Mouse (Mus musculus) embryonic fibroblast, embryonic 13.5 days (primary cell): ENCODE measurements around the gene Zfp217. TPM values are rescaled to one million over a fixed set of nuclear protein-coding genes. Genes with fewer than 3 reads are reported as not detected.

Experiments used
- H3K27ac ChIP-seq: 2 replicates; pipeline ENCODE4 v1.5.1; 2012; ENCODE audit warnings: low read length, control low read depth, inconsistent platforms; ENCODE audit not compliant: insufficient read depth
- H3K4me1 ChIP-seq: 2 replicates; pipeline ENCODE4 v1.6.1; 2011; ENCODE audit warnings: low read length; ENCODE audit not compliant: control insufficient read depth, insufficient read depth
- H3K4me3 ChIP-seq: 2 replicates; pipeline ENCODE4 v1.5.1; 2011; ENCODE audit warnings: mild to moderate bottlenecking, control low read depth, low read length; ENCODE audit not compliant: insufficient read depth
- CTCF ChIP-seq: IDR thresholded peaks from 2 replicates; pipeline ENCODE4 v1.5.1; 2011; ENCODE audit warnings: mild to moderate bottlenecking, control low read depth, low read length, moderate library complexity, borderline replicate concordance; ENCODE audit not compliant: insufficient read depth
- POLR2A ChIP-seq: IDR thresholded peaks from 2 replicates; pipeline ENCODE4 v1.6.1; 2011; ENCODE audit warnings: low read depth, mild to moderate bottlenecking, control low read depth, low read length, moderate library complexity
- polyA plus RNA-seq: library from polyadenylated mRNA; stranded (reverse); fragments of >200 nt; gene quantifications from 2 replicates; pipeline ENCODE4 v1.2.4, GENCODE M21; 2011; ENCODE audit warnings: low read depth; ENCODE audit not compliant: missing spikeins, insufficient read length

The Zfp217 gene
- polyA plus RNA-seq: 13.0 and 13.2 TPM in 2 replicates

DNA sequence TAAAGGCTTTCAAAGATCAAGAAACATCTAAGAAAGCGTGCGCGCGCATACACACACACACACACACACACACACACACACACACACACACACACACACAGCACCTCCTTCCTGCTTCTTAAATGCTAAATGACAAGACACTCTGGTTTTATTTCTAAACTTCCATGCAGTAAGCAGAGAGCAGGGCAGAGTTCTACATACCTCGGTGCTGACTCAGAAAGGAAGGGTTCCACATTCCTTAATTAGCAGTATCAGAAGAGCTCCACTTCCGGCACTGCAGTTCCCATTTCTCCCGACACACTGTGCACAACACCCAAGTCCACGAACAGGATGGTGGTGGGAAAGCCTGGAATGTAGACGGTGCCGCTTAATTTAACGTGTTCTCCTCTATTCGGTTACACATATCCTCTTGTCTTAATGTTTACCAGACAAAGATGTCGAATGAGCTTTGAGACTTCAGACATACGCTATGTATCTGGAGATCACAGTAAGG lies at the start of gene Zfp217:
Gene Zfp217, minus strand, starts transcription at position 443 of the 493 bp plus-strand sequence.
- no peak for TF ChIP-seq CTCF
- TF ChIP-seq POLR2A: peak; percentile 34; the same call in 1 of the 2 replicates
- H3K27ac ChIP-seq: peak within 1 kb of the TSS; percentile 67
- H3K4me3 ChIP-seq: no peak within 1 kb of the TSS
- no peaks in the 10 kb centered on the region for H3K4me1 ChIP-seq

DNA sequence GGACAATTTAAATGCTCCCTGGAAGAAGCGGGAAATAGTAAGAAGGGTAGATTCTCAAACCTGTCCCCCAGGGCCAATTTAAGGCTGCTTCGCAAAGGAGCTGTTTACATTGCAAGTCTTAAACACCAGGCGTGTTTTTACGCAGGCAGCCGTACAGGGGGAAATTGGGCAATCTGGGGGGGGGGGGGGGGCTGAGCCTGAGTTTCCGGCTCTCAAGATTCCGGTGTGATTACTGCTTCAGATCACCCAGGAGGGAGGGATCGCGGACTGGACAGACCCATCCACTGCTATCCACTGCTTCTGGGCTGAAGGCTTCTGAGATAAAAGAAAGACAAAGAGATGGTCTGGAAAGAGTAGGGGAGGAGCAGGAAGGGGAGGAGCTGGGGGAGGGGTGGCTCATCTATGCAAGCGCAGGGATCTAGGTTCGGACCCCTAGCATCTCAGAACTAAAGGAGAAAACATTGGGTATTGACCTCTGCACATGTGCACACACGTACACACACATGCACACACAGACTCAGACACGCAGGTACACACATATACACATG lies 47.7 kb upstream of the Zfp217 start:
- Histone ChIP-seq H3K27ac (no peak overlapping the region), H3K4me3 (no peak overlapping the region), H3K4me1 (no peaks in the 10 kb centered on the region; the same call in 1 of the 2 replicates)
- TF ChIP-seq CTCF (no peak), POLR2A (no peak)

DNA sequence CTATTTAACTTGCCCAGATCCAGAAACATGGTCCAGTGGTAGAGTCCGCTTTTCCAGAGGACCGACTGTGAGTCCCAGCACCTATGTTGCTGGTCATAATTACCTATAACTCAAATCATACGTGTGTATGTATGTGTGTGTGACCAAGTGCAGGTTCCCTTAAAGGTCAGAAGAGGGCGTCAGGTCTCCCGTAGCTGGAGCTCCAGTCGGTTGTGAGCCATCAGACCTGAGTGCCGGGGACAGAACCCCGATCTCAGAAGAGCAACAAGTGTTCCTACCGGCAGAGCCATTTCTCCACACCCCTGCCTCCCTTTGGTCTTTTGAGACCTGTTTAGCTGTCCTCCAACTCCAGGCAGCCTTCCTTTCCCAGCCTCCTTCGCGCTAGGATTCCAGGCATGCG lies 46.9 kb upstream of the Zfp217 start:
- H3K4me1 ChIP-seq: no peaks in the 10 kb centered on the region; the same call in 1 of the 2 replicates
- H3K27ac ChIP-seq: no peak overlapping the region
- H3K4me3 ChIP-seq: no peak overlapping the region
- TF ChIP-seq POLR2A (no peak), CTCF (no peak)

DNA sequence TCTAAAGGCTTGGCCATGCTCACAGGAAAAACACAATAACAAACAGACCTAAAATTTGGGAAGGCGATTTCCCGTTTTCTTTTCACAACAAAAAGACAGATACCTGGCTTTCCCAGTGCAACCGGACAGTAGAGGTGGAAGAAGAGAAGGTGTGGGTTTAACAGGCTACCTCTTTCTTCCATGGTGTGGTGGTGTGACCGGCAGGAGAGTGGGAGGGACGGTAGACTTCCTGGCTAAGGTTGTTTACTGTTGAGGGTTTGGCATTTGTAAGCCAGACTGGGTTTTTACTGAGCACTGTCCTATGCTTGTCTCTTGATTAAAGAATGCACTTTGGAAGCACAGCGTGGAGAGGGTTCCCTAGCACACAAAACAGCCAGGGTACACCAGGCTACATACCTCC lies 45.9 kb upstream of the Zfp217 start:
- Histone ChIP-seq H3K4me1 (no peaks in the 10 kb centered on the region; the same call in 1 of the 2 replicates), H3K27ac (no peak overlapping the region), H3K4me3 (no peak overlapping the region)
- TF ChIP-seq CTCF (no peak), POLR2A (no peak)

DNA sequence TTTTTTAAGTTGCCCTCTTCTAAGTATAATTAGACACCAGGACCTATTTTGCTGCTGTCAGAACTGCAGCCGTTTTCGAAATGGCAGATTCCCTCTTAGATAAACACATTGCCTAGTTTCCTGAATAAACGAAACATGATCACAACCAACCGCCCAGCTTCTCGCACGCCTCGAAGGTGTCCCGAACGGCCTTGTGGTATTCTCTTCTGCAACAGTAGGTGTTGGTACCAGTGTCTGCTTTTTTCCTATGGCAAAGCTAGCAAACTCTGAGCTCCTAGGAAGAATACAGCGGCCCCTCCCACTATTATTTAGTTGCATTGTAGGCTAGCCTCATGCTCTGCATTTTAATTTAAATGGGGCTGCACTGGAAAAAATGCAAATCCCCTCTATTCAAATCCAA lies 45.3 kb upstream of the Zfp217 start:
- no peak overlapping the region for H3K27ac ChIP-seq

DNA sequence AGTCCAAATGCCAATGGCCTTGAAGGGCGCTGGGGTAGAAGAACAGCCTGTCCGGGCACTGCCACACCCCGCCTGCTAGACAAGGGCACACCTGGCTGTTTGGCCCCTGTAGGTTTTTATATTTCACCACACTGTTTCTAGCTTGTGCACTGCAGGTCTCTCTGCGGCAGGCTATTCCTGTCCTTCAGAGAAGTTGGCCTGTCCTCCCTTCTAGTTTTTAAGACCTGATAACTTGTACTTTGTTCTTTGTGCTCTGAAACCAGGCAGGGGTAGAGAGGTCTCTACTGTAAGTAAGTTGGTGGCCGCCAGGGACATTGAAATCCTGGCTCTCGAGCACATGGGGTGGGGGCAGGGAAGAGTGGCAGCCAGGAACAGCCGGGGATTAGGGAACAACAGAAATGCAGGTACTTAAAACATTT lies 44.8 kb upstream of the Zfp217 start:
- Histone ChIP-seq H3K4me1 (no peaks in the 10 kb centered on the region; the same call in 1 of the 2 replicates), H3K27ac (no peak overlapping the region), H3K4me3 (no peak overlapping the region)
- TF ChIP-seq CTCF: no peak
- TF ChIP-seq POLR2A: no peak

More for the DNA sequence above, 45.3 kb upstream of the Zfp217 start:
- Histone ChIP-seq H3K4me1 (no peaks in the 10 kb centered on the region; the same call in 1 of the 2 replicates), H3K4me3 (no peak overlapping the region)
- no peak for TF ChIP-seq POLR2A
- no peak for TF ChIP-seq CTCF

DNA sequence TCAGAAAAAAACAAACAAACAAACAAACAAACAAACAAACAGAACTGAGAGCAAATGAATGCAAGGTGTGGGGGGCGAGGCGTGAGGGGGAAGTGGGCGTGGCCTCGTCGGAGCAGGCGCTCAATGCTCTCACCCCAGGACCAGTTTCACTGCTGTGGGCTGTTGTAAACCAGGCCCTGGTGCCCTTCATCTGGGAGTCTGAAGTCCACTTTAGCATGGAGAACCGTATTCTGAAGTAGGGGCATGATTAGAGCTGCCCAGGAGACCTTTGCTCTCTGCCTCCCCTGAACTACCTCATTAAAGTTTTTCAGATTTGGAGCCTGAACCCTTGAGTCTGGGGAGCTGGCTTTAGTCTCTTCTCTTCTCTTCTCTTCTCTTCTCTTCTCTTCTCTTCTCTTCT lies 40.8 kb upstream of the Zfp217 start:
- no peak overlapping the region for H3K4me3 ChIP-seq
- TF ChIP-seq POLR2A: no peak
- TF ChIP-seq CTCF: no peak
- H3K4me1 ChIP-seq: no peaks in the 10 kb centered on the region; the same call in 1 of the 2 replicates
- no peak overlapping the region for H3K27ac ChIP-seq

DNA sequence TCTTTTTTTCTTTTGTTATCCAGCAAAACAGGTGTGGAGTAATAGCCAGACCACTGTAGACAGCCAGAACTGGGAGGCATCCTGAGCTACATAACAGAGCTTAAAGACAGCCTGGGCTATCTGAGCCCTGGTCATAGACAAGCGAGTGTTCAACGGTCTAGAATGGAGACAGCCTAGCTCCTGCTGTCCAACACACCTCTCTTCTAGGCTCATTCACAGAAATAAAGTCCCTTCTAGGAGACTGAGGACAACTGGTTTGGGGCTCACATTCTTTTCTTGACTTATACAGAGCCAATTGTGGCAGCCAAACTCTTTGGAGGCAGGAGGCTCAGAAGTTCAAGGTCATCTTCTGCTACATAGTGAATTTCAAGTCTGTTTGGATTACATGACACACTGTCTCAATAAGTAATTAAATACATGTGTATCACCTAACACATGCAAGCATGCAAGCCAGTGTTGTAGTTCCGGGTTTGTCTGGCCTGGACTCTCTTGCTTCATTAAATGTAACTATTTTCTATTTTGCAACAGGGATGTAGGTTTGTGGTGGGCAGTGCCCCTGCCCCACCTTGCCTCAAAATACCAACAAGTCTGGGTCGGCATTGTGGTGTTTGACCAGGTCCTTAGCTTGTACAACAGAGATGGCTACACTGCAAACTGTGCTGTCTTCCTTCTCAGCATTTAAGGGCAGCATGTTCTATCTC lies 37.4 kb upstream of the Zfp217 start:
- Histone ChIP-seq H3K4me1 (no peaks in the 10 kb centered on the region), H3K27ac (peak overlapping the region; percentile 84), H3K4me3 (peak overlapping the region; percentile 46)
- TF ChIP-seq CTCF (no peak), POLR2A (no peak)

DNA sequence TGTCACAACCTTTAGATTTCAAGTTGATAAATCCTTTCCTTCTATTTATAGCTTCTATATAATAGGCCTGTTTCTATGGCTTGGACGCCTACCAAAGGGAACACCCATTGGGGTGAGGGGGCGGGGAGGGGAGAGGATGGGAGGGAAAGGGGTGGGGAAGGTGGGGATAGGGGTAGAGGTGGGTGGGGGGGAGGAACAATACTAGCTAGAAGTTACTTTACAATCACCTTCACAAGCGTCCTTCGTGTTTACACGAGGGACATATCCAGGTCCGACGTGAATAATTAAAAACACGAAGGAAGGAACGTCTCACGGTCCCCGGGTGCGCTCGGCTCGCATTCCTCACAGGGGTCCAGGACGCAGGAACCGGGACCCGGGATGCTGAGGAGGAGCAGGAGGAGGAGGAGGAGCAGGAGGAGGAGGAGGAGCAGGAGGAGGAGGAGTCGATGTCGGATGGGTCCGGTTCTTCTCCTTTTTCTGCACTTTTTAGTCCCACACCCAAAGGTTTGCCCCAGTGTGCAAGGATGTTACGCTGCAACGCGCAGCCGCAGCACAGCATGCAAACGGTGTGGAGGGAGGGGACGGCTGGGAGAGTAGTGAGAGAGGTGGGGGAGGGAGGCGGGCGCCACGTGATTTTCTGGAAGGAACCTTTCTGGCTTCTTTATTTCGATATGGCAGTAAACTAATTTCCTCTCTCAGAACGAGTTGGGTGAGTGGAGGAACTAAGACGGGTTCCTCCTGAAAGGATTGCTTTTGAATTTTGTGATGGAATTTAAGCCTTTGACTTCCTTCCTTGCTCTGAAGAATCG lies 36.5 kb upstream of the Zfp217 start:
- Histone ChIP-seq H3K27ac (peak overlapping the region; percentile 93), H3K4me1 (no peaks in the 10 kb centered on the region), H3K4me3 (peak overlapping the region; percentile 46)
- TF ChIP-seq CTCF (no peak), POLR2A (peak; percentile 81)
